Mouse (Mus musculus) MEL (cell line): ENCODE results near the gene Slc30a6.

Experiments used
- CHD2 ChIP-seq: IDR thresholded peaks from 2 replicates; pipeline ENCODE4 v1.6.1; 2011; ENCODE audit warnings: low read length, improper control_type of control experiment
- MYB ChIP-seq: IDR thresholded peaks from 2 replicates; pipeline ENCODE4 v1.6.1; 2011; ENCODE audit warnings: mild to moderate bottlenecking, low read depth, low read length, improper control_type of control experiment
- TCF12 ChIP-seq: IDR thresholded peaks from 2 replicates; pipeline ENCODE4 v1.6.1; 2014; ENCODE audit warnings: low read depth, mild to moderate bottlenecking, inconsistent platforms, low read length, improper control_type of control experiment, moderate library complexity

GRCm38 (mm10) chr17:74453928-74454327, 58.5 kb downstream of the Slc30a6 start:
- TF ChIP-seq MYB (no peak), CHD2 (no peak), TCF12 (no peak)
